11 mouse cellular contexts compared by ENCODE assay signal in genomic region chr17:35200398-35200797, GRCm38 (mm10). TPM values are rescaled to one million over a fixed set of nuclear protein-coding genes. Genes with fewer than 3 reads are reported as not detected.
DNase-seq lines count a peak whose midpoint lies in the region; ATAC-seq lines count a peak whose summit lies in the region.
"Had no signal": no experiment of that assay in that cellular context is flagged by ENCODE, and none has a peak within 500 bp of the region (broad histone marks: within the 10 kb centered on the region; RNA-seq: fewer than 3 reads in every experiment).

No protein-coding gene starts in this region.

- 32% methylated on average over 11 of the region's 11 CpGs for WGBS in liver, embryonic 13.5 days (ENCODE audit: insufficient replicate concordance)
- 89% methylated on average over 11 of the region's 11 CpGs for WGBS in forebrain, embryonic 11.5 days

- H3K4me1 ChIP-seq in liver, embryonic 13.5 days (replicated peaks) = peaks cover 27% of the 10 kb centered on the region
- H3K4me1 ChIP-seq in forebrain, embryonic 11.5 days (replicated peaks; ENCODE audit: control insufficient read depth, insufficient read depth, low read length) = peaks cover 3% of the 10 kb centered on the region; the same call in 1 of the 2 replicates

- H3K9ac ChIP-seq in liver, embryonic 13.5 days = no peak overlapping the region
- no peak overlapping the region for H3K9ac ChIP-seq in forebrain, embryonic 11.5 days (ENCODE audit: low read length)

- H3K4me3 ChIP-seq in liver, embryonic 13.5 days (replicated peaks) = no peak overlapping the region; the same call in 1 of the 2 replicates
- H3K4me3 ChIP-seq in forebrain, embryonic 11.5 days (ENCODE audit: low read depth, low read length) = no peak overlapping the region
- H3K4me3 ChIP-seq: myocyte had no signal

- H3K27me3 ChIP-seq in liver, embryonic 13.5 days = peaks cover 85% of the 10 kb centered on the region
- H3K27me3 ChIP-seq in forebrain, embryonic 11.5 days (ENCODE audit: control insufficient read depth, insufficient read depth, low read length) = peaks cover 15% of the 10 kb centered on the region

- no peaks in the 10 kb centered on the region for H3K36me3 ChIP-seq in liver, embryonic 13.5 days
- no peaks in the 10 kb centered on the region for H3K36me3 ChIP-seq in forebrain, embryonic 11.5 days (ENCODE audit: control insufficient read depth, insufficient read depth, low read length)

- ATAC-seq in liver, embryonic 13.5 days (ENCODE audit: low read depth) = 0 out of 2 replicates have a peak, but pooled peaks have one; percentile 9
- ATAC-seq in forebrain, embryonic 11.5 days (replicated peaks; ENCODE audit: low FRiP score) = no peak

- DNase-seq in gastrocnemius, postnatal 25 days = peak; percentile 38
- DNase-seq in gastrocnemius, postnatal 10 days = no peak
- peak; percentile 84 to 86 for DNase-seq in CD8-positive naive resting alpha-beta T cell, adult 2 months (ENCODE audit: low read depth in 2 of 2, low spot score in 2 of 2)
- DNase-seq in liver, embryonic 13.5 days = no peak
- DNase-seq in spleen, postnatal 36 days (ENCODE audit: low spot score in 2 of 2) = peak; percentile 77 to 82
- no peak for DNase-seq in frontal cortex, postnatal 10 days (ENCODE audit: low spot score in 2 of 2)
- no peak for DNase-seq in forebrain, embryonic 11.5 days (ENCODE audit: low spot score)
- DNase-seq in layer of hippocampus, adult 9-10 months (ENCODE audit: low spot score) = no peak

- no peaks in the 10 kb centered on the region for H3K9me3 ChIP-seq in liver, embryonic 13.5 days (replicated peaks)
- H3K9me3 ChIP-seq in forebrain, embryonic 11.5 days (ENCODE audit: control insufficient read depth, low read length) = no peaks in the 10 kb centered on the region

- H3K27ac ChIP-seq in liver, embryonic 13.5 days = no peak overlapping the region
- no peak overlapping the region for H3K27ac ChIP-seq in forebrain, embryonic 11.5 days (ENCODE audit: low read depth, low read length)

- H3K4me2 ChIP-seq in liver, embryonic 13.5 days = peak overlapping the region; percentile 38
- H3K4me2 ChIP-seq in forebrain, embryonic 11.5 days (ENCODE audit: low read depth, low read length, severe bottlenecking) = no peak overlapping the region

RNA-seq across cellular contexts. Expression of gene Tnf, which starts 1.4 kb away (rescaled TPM):
- under 1 TPM in 1 of 2 experiments, not detected in 1; 0.18 TPM for total RNA-seq in gastrocnemius, postnatal 25 days (2021)
- total RNA-seq in gastrocnemius, postnatal 10 days (2021) = under 1 TPM; 0.23 to 0.99 TPM
- polyA plus RNA-seq in liver, embryonic 13.5 days (2015; fragmentation: Nextera tagmentation; extraction: Ambion mirVana) = 0.25 and 0.35 TPM in 2 replicates
- polyA plus RNA-seq in forebrain, embryonic 11.5 days (2014; fragmentation: Nextera tagmentation; extraction: Ambion mirVana) = not detected in 2 replicates

RNA-seq across cellular contexts. Expression of gene Lta, which starts 4.8 kb away (rescaled TPM):
- total RNA-seq in gastrocnemius, postnatal 25 days (2021) = under 1 TPM in 1 of 2 experiments, not detected in 1; 0.32 TPM
- under 1 TPM in 1 of 2 experiments, not detected in 1; 0.16 TPM for total RNA-seq in gastrocnemius, postnatal 10 days (2021)
- polyA plus RNA-seq in liver, embryonic 13.5 days (2015; fragmentation: Nextera tagmentation; extraction: Ambion mirVana) = 0.07 and 0.10 TPM in 2 replicates
- not detected in 2 replicates for polyA plus RNA-seq in forebrain, embryonic 11.5 days (2014; fragmentation: Nextera tagmentation; extraction: Ambion mirVana)
- total RNA-seq: heart, postnatal 25 days had no signal

RNA-seq across cellular contexts. Expression of gene Ltb, which starts 6.2 kb away (rescaled TPM):
- not detected for total RNA-seq in gastrocnemius, postnatal 25 days (2021)
- under 1 TPM; 0.68 to 0.75 TPM for total RNA-seq in gastrocnemius, postnatal 10 days (2021)
- 0.53 and 0.80 TPM in 2 replicates for polyA plus RNA-seq in liver, embryonic 13.5 days (2015; fragmentation: Nextera tagmentation; extraction: Ambion mirVana)
- polyA plus RNA-seq in forebrain, embryonic 11.5 days (2014; fragmentation: Nextera tagmentation; extraction: Ambion mirVana) = 0.17 and 0.41 TPM in 2 replicates

RNA-seq across cellular contexts. Expression of gene Lst1, which starts 12.2 kb away (rescaled TPM):
- under 1 TPM in 1 of 2 experiments, not detected in 1; 0.78 TPM for total RNA-seq in gastrocnemius, postnatal 25 days (2021)
- 1 to 10 TPM; 4.6 to 5.3 TPM for total RNA-seq in gastrocnemius, postnatal 10 days (2021)
- polyA plus RNA-seq in liver, embryonic 13.5 days (2015; fragmentation: Nextera tagmentation; extraction: Ambion mirVana) = 21.6 and 29.0 TPM in 2 replicates
- 3.8 and 4.7 TPM in 2 replicates for polyA plus RNA-seq in forebrain, embryonic 11.5 days (2014; fragmentation: Nextera tagmentation; extraction: Ambion mirVana)

RNA-seq across cellular contexts. Expression of gene Gm16181, which starts 20.2 kb away (rescaled TPM):
- under 1 TPM in 1 of 2 experiments, not detected in 1; 0.70 TPM for total RNA-seq in gastrocnemius, postnatal 25 days (2021)
- total RNA-seq in gastrocnemius, postnatal 10 days (2021) = not detected
- 0.36 TPM in 1 of 2 replicates, not detected in the other for polyA plus RNA-seq in liver, embryonic 13.5 days (2015; fragmentation: Nextera tagmentation; extraction: Ambion mirVana)
- 0.85 TPM in 1 of 2 replicates, not detected in the other for polyA plus RNA-seq in forebrain, embryonic 11.5 days (2014; fragmentation: Nextera tagmentation; extraction: Ambion mirVana)
- total RNA-seq: left cerebral cortex, postnatal 10 days had no signal

Comparison
In these comparisons a context has a peak if more than half of its experiments do, and no peak if none do; other contexts are left out.
1. DNase-seq: peak in gastrocnemius, postnatal 25 days (single experiment), CD8-positive naive resting alpha-beta T cell, adult 2 months (2 of 2) and spleen, postnatal 36 days (2 of 2); none in gastrocnemius, postnatal 10 days (single experiment), liver, embryonic 13.5 days (single experiment), frontal cortex, postnatal 10 days (0 of 2), forebrain, embryonic 11.5 days (single experiment) and layer of hippocampus, adult 9-10 months (single experiment).